Mouse (Mus musculus): ENCODE measurements at regions not wholly inside any gene's neighbourhood (a gene's known extent, or its start where the extent isn't known, plus 50 kb on each side); places are given as distances from the start of the nearest gene placed in this dataset. TPM values are rescaled to one million over a fixed set of nuclear protein-coding genes. Genes with fewer than 3 reads are reported as not detected.
A peak's percentile ranks its signal among the peaks of the same experiment; 100 is the strongest.

- no peak overlapping the region for H3K4me2 ChIP-seq (ENCODE audit: low read depth, low read length)
- ATAC-seq (no peak), DNase-seq (no peak)
- 69% methylated on average over 7 of the region's 7 CpGs for WGBS (ENCODE audit: insufficient replicate concordance)
- H3K27me3 ChIP-seq (ENCODE audit: insufficient read depth, low read length), result no peaks in the 10 kb centered on the region
- H3K36me3 ChIP-seq (replicated peaks; ENCODE audit: insufficient read depth, low read length), result no peaks in the 10 kb centered on the region
- TF ChIP-seq CTCF (IDR thresholded peaks at IDR 0.05; ENCODE audit: low read depth) (no peak), EP300 (IDR thresholded peaks at IDR 0.05; ENCODE audit: low read depth) (no peak)
- no peak overlapping the region for H3K4me3 ChIP-seq (ENCODE audit: low read depth, low read length)
- no peak overlapping the region for H3K9ac ChIP-seq (replicated peaks)
- H3K9me3 ChIP-seq (ENCODE audit: low read length), result no peaks in the 10 kb centered on the region
- H3K4me1 ChIP-seq (ENCODE audit: insufficient read depth), result no peaks in the 10 kb centered on the region
- H3K27ac ChIP-seq (ENCODE audit: low read depth), result no peak overlapping the region
Measured at GRCm38 (mm10) chr3:17847609-17848008, 100.6 kb upstream of the Cypt12 start.

GRCm38 (mm10) chr3:17848181-17848580 lies 100.0 kb upstream of the Cypt12 start:
- ATAC-seq, result no peak
- no peaks in the 10 kb centered on the region for H3K9me3 ChIP-seq (ENCODE audit: low read length)
- peak; percentile 12 for DNase-seq
- H3K36me3 ChIP-seq (replicated peaks; ENCODE audit: insufficient read depth, low read length), result no peaks in the 10 kb centered on the region
- H3K27ac ChIP-seq (ENCODE audit: low read depth), result no peak overlapping the region
- no peak overlapping the region for H3K4me2 ChIP-seq (ENCODE audit: low read depth, low read length)
- no peaks in the 10 kb centered on the region for H3K4me1 ChIP-seq (ENCODE audit: insufficient read depth)
- no peak for TF ChIP-seq EP300 (IDR thresholded peaks at IDR 0.05; ENCODE audit: low read depth)
- TF ChIP-seq CTCF (IDR thresholded peaks at IDR 0.05; ENCODE audit: low read depth), result peak; percentile 60
- H3K4me3 ChIP-seq (ENCODE audit: low read depth, low read length), result no peak overlapping the region
- no peak overlapping the region for H3K9ac ChIP-seq (replicated peaks)
- no peaks in the 10 kb centered on the region for H3K27me3 ChIP-seq (ENCODE audit: insufficient read depth, low read length)

- no peaks in the 10 kb centered on the region for H3K27me3 ChIP-seq (ENCODE audit: insufficient read depth, low read length)
- no peak for ATAC-seq
- no peak overlapping the region for H3K9ac ChIP-seq (replicated peaks)
- DNase-seq, result no peak
- H3K36me3 ChIP-seq (replicated peaks; ENCODE audit: insufficient read depth, low read length), result no peaks in the 10 kb centered on the region
- H3K4me2 ChIP-seq (ENCODE audit: low read depth, low read length), result no peak overlapping the region
- H3K4me3 ChIP-seq (ENCODE audit: low read depth, low read length), result no peak overlapping the region
- no peaks in the 10 kb centered on the region for H3K9me3 ChIP-seq (ENCODE audit: low read length)
- H3K27ac ChIP-seq (ENCODE audit: low read depth), result no peak overlapping the region
- no peak for TF ChIP-seq EP300 (IDR thresholded peaks at IDR 0.05; ENCODE audit: low read depth)
- 81% methylated on average over 3 of the region's 3 CpGs for WGBS (ENCODE audit: insufficient replicate concordance)
- no peaks in the 10 kb centered on the region for H3K4me1 ChIP-seq (ENCODE audit: insufficient read depth)
Measured at GRCm38 (mm10) chr3:17862367-17862766, 85.8 kb upstream of the Cypt12 start.

- Histone ChIP-seq H3K4me2 (ENCODE audit: low read depth, low read length) (no peak overlapping the region), H3K27ac (ENCODE audit: low read depth) (no peak overlapping the region), H3K4me3 (ENCODE audit: low read depth, low read length) (no peak overlapping the region), H3K27me3 (ENCODE audit: insufficient read depth, low read length) (no peaks in the 10 kb centered on the region), H3K4me1 (ENCODE audit: insufficient read depth) (no peaks in the 10 kb centered on the region), H3K9me3 (ENCODE audit: low read length) (no peaks in the 10 kb centered on the region), H3K9ac (replicated peaks) (no peak overlapping the region), H3K36me3 (replicated peaks; ENCODE audit: insufficient read depth, low read length) (no peaks in the 10 kb centered on the region)
- DNase-seq (no peak), ATAC-seq (no peak)
- 72% methylated on average over 4 of the region's 4 CpGs for WGBS (ENCODE audit: insufficient replicate concordance)
- no peak for TF ChIP-seq EP300 (IDR thresholded peaks at IDR 0.05; ENCODE audit: low read depth)
- TF ChIP-seq CTCF (IDR thresholded peaks at IDR 0.05; ENCODE audit: low read depth), result no peak
Measured at GRCm38 (mm10) chr3:17865112-17865511, 83.1 kb upstream of the Cypt12 start.

GRCm38 (mm10) chr3:17870895-17871482 lies 77.2 kb upstream of the Cypt12 start:
- no peak overlapping the region for H3K4me2 ChIP-seq (ENCODE audit: low read depth, low read length)
- no peak overlapping the region for H3K9ac ChIP-seq (replicated peaks)
- no peaks in the 10 kb centered on the region for H3K9me3 ChIP-seq (ENCODE audit: low read length)
- no peak overlapping the region for H3K27ac ChIP-seq (ENCODE audit: low read depth)
- H3K4me3 ChIP-seq (ENCODE audit: low read depth, low read length), result no peak overlapping the region
- TF ChIP-seq CTCF (IDR thresholded peaks at IDR 0.05; ENCODE audit: low read depth) (peak; percentile 47), EP300 (IDR thresholded peaks at IDR 0.05; ENCODE audit: low read depth) (no peak)
- H3K4me1 ChIP-seq (ENCODE audit: insufficient read depth), result no peaks in the 10 kb centered on the region
- 46% methylated on average over 4 of the region's 4 CpGs for WGBS (ENCODE audit: insufficient replicate concordance)
- ATAC-seq (no peak), DNase-seq (no peak)
- H3K27me3 ChIP-seq (ENCODE audit: insufficient read depth, low read length), result no peaks in the 10 kb centered on the region
- no peaks in the 10 kb centered on the region for H3K36me3 ChIP-seq (replicated peaks; ENCODE audit: insufficient read depth, low read length)

- no peak for ATAC-seq
- TF ChIP-seq EP300 (IDR thresholded peaks at IDR 0.05; ENCODE audit: low read depth) (no peak), CTCF (IDR thresholded peaks at IDR 0.05; ENCODE audit: low read depth) (no peak)
- 30% methylated on average over 2 of the region's 2 CpGs for WGBS (ENCODE audit: insufficient replicate concordance)
Measured at GRCm38 (mm10) chr3:17895869-17896268, 52.3 kb upstream of the Cypt12 start.

GRCm38 (mm10) chr3:17896756-17897155 lies 51.5 kb upstream of the Cypt12 start:
- Histone ChIP-seq H3K4me1 (ENCODE audit: insufficient read depth) (no peaks in the 10 kb centered on the region), H3K36me3 (replicated peaks; ENCODE audit: insufficient read depth, low read length) (no peaks in the 10 kb centered on the region), H3K9ac (replicated peaks) (no peak overlapping the region), H3K27me3 (ENCODE audit: insufficient read depth, low read length) (no peaks in the 10 kb centered on the region), H3K9me3 (ENCODE audit: low read length) (no peaks in the 10 kb centered on the region), H3K4me2 (ENCODE audit: low read depth, low read length) (no peak overlapping the region), H3K4me3 (ENCODE audit: low read depth, low read length) (no peak overlapping the region), H3K27ac (ENCODE audit: low read depth) (no peak overlapping the region)
- no peak for DNase-seq
- no peak for ATAC-seq
- TF ChIP-seq EP300 (IDR thresholded peaks at IDR 0.05; ENCODE audit: low read depth), result no peak
- TF ChIP-seq CTCF (IDR thresholded peaks at IDR 0.05; ENCODE audit: low read depth), result no peak
- WGBS (ENCODE audit: insufficient replicate concordance), result 71% methylated on average over 4 of the region's 4 CpGs

More at GRCm38 (mm10) chr3:17895869-17896268, 52.3 kb upstream of the Cypt12 start:
- Histone ChIP-seq H3K4me1 (ENCODE audit: insufficient read depth) (no peaks in the 10 kb centered on the region), H3K36me3 (replicated peaks; ENCODE audit: insufficient read depth, low read length) (no peaks in the 10 kb centered on the region), H3K27ac (ENCODE audit: low read depth) (no peak overlapping the region), H3K9me3 (ENCODE audit: low read length) (no peaks in the 10 kb centered on the region), H3K4me2 (ENCODE audit: low read depth, low read length) (no peak overlapping the region), H3K4me3 (ENCODE audit: low read depth, low read length) (no peak overlapping the region), H3K27me3 (ENCODE audit: insufficient read depth, low read length) (no peaks in the 10 kb centered on the region), H3K9ac (replicated peaks) (no peak overlapping the region)
- DNase-seq, result no peak

Small RNA genes in the stretch of these regions (microRNA-seq; reads per million reads assigned to microRNA genes)
- gene Mir124a-2, result not detected

Measured in liver, postnatal 0 days (tissue).